Mouse (Mus musculus) liver, embryonic 14.5 days (tissue): ENCODE results near the gene Clk1. TPM values are rescaled to one million over a fixed set of nuclear protein-coding genes. Genes with fewer than 3 reads are reported as not detected.
A peak's percentile ranks its signal among the peaks of the same experiment; 100 is the strongest.

Source experiments
- ATAC-seq: fragments of 200-750 bp; cut with Nextera tagmentation; 2 replicates; pipeline ENCODE4 v1.8.0; 2017; ENCODE audit warnings: moderate number of reproducible peaks, mild to moderate bottlenecking, moderate library complexity; ENCODE audit not compliant: insufficient read depth
- DNase-seq, 3 experiments: peaks; one replicate each; pipeline ENCODE4 v3.0.0-alpha.2; 2012 to 2013; ENCODE audit warnings: low read depth in 3 of 3, low spot score in 3 of 3
- H3K27ac ChIP-seq: fragments of 300-500 bp; sonication (generic); 2 replicates; pipeline ENCODE4 v1.5.1; 2014; ENCODE audit warnings: moderate library complexity, mild to moderate bottlenecking, control low read depth, inconsistent platforms
- H3K27me3 ChIP-seq: fragments of 300-500 bp; sonication (generic); 2 replicates; pipeline ENCODE4 v1.6.1; 2014; ENCODE audit warnings: mild to moderate bottlenecking, low read length, moderate library complexity; ENCODE audit not compliant: control insufficient read depth, insufficient read depth
- H3K36me3 ChIP-seq: fragments of 300-500 bp; sonication (generic); replicated peaks from 2 replicates; pipeline ENCODE4 v1.6.1; 2014; ENCODE audit warnings: low read depth; ENCODE audit not compliant: control insufficient read depth, insufficient read depth
- H3K4me1 ChIP-seq, 2 experiments: fragments of 200-500 bp in 1 of 2; fragments of 300-500 bp in 1 of 2; sonication (generic) in 1 of 2; replicated peaks; 2 replicates each; pipeline ENCODE4 v1.6.1; 2012 to 2014; ENCODE audit warnings: antibody characterized with exemption in 1 of 2, inconsistent platforms in 1 of 2, low read length in 1 of 2; ENCODE audit not compliant: control insufficient read depth in 2 of 2, insufficient read depth in 2 of 2
- H3K4me2 ChIP-seq: fragments of 300-500 bp; sonication (generic); 2 replicates; pipeline ENCODE4 v1.6.1; 2014; ENCODE audit warnings: low read depth, mild to moderate bottlenecking, control low read depth, moderate library complexity
- H3K4me3 ChIP-seq, 2 experiments: fragments of 200-500 bp in 1 of 2; fragments of 300-500 bp in 1 of 2; sonication (generic) in 1 of 2; 2 replicates each; pipeline ENCODE4 v1.5.1; 2012 to 2014; ENCODE audit warnings: low read depth in 2 of 2, low read length in 2 of 2, mild to moderate bottlenecking in 2 of 2, control low read depth in 1 of 2, inconsistent platforms in 1 of 2, moderate library complexity in 1 of 2; ENCODE audit not compliant: insufficient read depth in 1 of 2
- H3K9ac ChIP-seq: fragments of 300-500 bp; sonication (generic); replicated peaks from 2 replicates; pipeline ENCODE4 v1.6.1; 2014; ENCODE audit warnings: mild to moderate bottlenecking, control low read depth, moderate library complexity
- H3K9me3 ChIP-seq: fragments of 300-500 bp; sonication (generic); 2 replicates; pipeline ENCODE4 v1.6.1; 2016; ENCODE audit warnings: low read length, mixed read lengths; ENCODE audit not compliant: control insufficient read depth
- CTCF ChIP-seq: IDR thresholded peaks from 2 replicates; pipeline ENCODE4 v1.5.1; 2016; ENCODE audit warnings: antibody characterized with exemption, low read depth, control low read depth
- EP300 ChIP-seq: IDR thresholded peaks from 2 replicates; pipeline ENCODE4 v1.6.1; 2016; ENCODE audit warnings: antibody characterized with exemption, low read depth
- WGBS: fragments of 180-500 bp; shearing (Covaris S2); extraction: QIAGEN DNeasy Blood & Tissue Kit; methylation state at CpG from one replicate; pipeline ENCODE4 v1.1.7; 2014; ENCODE audit not compliant: insufficient replicate concordance; 5-methylcytosine and 5-hydroxymethylcytosine counted together
- polyA plus RNA-seq, 2 experiments: library from polyadenylated mRNA; depleted of rRNA in 1 of 2; stranded (reverse) in 1 of 2; unstranded in 1 of 2; fragments of >200 nt; fragmentation: Nextera tagmentation in 1 of 2; extraction: Ambion mirVana in 1 of 2; gene quantifications; 2 replicates each; pipeline versions ENCODE4 v1.2.1 to v1.2.3; 2012 to 2014

The Clk1 gene
- polyA plus RNA-seq, 2 experiments = 69.3 to 97.9 TPM

DNA sequence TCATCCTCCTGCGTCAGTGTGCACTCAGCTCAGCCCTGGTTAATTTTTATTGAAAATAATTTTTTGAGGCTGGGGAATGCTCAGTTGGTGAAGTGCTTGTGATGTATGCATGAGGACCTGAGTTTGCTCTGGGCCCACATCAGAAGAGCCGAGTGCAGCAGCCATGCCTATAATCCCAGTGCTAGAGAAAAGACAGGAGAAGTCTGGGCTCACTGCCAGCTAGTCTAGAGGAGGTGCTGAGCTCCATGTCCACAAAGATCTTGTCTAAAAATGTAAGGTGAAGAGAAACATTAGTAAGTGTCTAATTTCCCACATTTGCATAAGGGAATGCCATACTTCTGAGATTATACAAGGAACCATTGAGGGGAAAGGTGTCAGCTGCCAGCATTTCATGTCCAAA is 35.0 kb upstream of the Clk1 start:
- H3K36me3 ChIP-seq = peaks cover 46% of the 10 kb centered on the region
- no peak overlapping the region for H3K27ac ChIP-seq
- H3K9me3 ChIP-seq = no peaks in the 10 kb centered on the region
- WGBS = 81% methylated on average over 2 of the region's 2 CpGs
- H3K4me1 ChIP-seq = no peaks in the 10 kb centered on the region
- no peak overlapping the region for H3K9ac ChIP-seq
- DNase-seq = no peak
- H3K4me3 ChIP-seq = no peak overlapping the region
- H3K27me3 ChIP-seq = no peaks in the 10 kb centered on the region
- TF ChIP-seq EP300 (no peak), CTCF (no peak)
- ATAC-seq = no peak
- H3K4me2 ChIP-seq = no peak overlapping the region

- H3K27me3 ChIP-seq = no peaks in the 10 kb centered on the region
- no peak overlapping the region for H3K9ac ChIP-seq
- no peak overlapping the region for H3K4me3 ChIP-seq
- H3K9me3 ChIP-seq = no peaks in the 10 kb centered on the region
- no peaks in the 10 kb centered on the region for H3K4me1 ChIP-seq
- WGBS = 80% methylated on average over 5 of the region's 5 CpGs
- no peak overlapping the region for H3K27ac ChIP-seq
- TF ChIP-seq CTCF = no peak
- no peak for TF ChIP-seq EP300
- DNase-seq = no peak
- no peak for ATAC-seq
- peaks cover 44% of the 10 kb centered on the region for H3K36me3 ChIP-seq
- H3K4me2 ChIP-seq = no peak overlapping the region
These were observed 34.3 kb upstream of the Clk1 start for GRCm38 (mm10) chr1:58458175-58458574.

GRCm38 (mm10) chr1:58454316-58454715 is 30.4 kb upstream of the Clk1 start:
- Histone ChIP-seq H3K27ac (no peak overlapping the region), H3K9ac (no peak overlapping the region), H3K4me1 (no peaks in the 10 kb centered on the region), H3K9me3 (no peaks in the 10 kb centered on the region), H3K4me2 (no peak overlapping the region), H3K4me3 (no peak overlapping the region), H3K27me3 (no peaks in the 10 kb centered on the region), H3K36me3 (peaks cover 24% of the 10 kb centered on the region)
- no peak for TF ChIP-seq EP300
- TF ChIP-seq CTCF = no peak
- DNase-seq = no peak
- no peak for ATAC-seq
- 80% methylated on average over 6 of the region's 6 CpGs for WGBS

GRCm38 (mm10) chr1:58448396-58448795 is 24.5 kb upstream of the Clk1 start:
- H3K36me3 ChIP-seq = peaks cover 12% of the 10 kb centered on the region
- H3K27ac ChIP-seq = no peak overlapping the region
- no peak overlapping the region for H3K9ac ChIP-seq
- WGBS = 64% methylated on average over 7 of the region's 7 CpGs
- DNase-seq = no peak
- H3K4me3 ChIP-seq = no peak overlapping the region
- TF ChIP-seq EP300 (no peak), CTCF (no peak)
- H3K27me3 ChIP-seq = no peaks in the 10 kb centered on the region
- ATAC-seq = no peak
- peaks cover 4 to 11% of the 10 kb centered on the region in 2 experiments for H3K4me1 ChIP-seq
- H3K4me2 ChIP-seq = no peak overlapping the region
- no peaks in the 10 kb centered on the region for H3K9me3 ChIP-seq

GRCm38 (mm10) chr1:58447766-58448165 is 23.9 kb upstream of the Clk1 start:
- no peak overlapping the region for H3K27ac ChIP-seq
- no peak for DNase-seq
- H3K4me1 ChIP-seq = peaks cover 4 to 11% of the 10 kb centered on the region in 2 experiments
- no peaks in the 10 kb centered on the region for H3K27me3 ChIP-seq
- ATAC-seq = no peak
- WGBS = 85% methylated on average over 7 of the region's 7 CpGs
- no peaks in the 10 kb centered on the region for H3K9me3 ChIP-seq
- TF ChIP-seq CTCF = no peak
- no peak for TF ChIP-seq EP300
- no peak overlapping the region for H3K4me2 ChIP-seq
- H3K4me3 ChIP-seq = no peak overlapping the region
- H3K9ac ChIP-seq = no peak overlapping the region
- H3K36me3 ChIP-seq = peaks cover 8% of the 10 kb centered on the region

GRCm38 (mm10) chr1:58445861-58446260 is 22.0 kb upstream of the Clk1 start:
- Histone ChIP-seq H3K36me3 (peaks cover 5% of the 10 kb centered on the region), H3K27ac (peak overlapping the region; percentile 56), H3K9me3 (no peaks in the 10 kb centered on the region), H3K9ac (peak overlapping the region; percentile 77), H3K27me3 (no peaks in the 10 kb centered on the region), H3K4me2 (peak overlapping the region; percentile 88), H3K4me1 (peaks cover 4 to 11% of the 10 kb centered on the region in 2 experiments), H3K4me3 (peak overlapping the region; percentile 65 to 77)
- WGBS = 4% methylated on average over 11 of the region's 11 CpGs
- DNase-seq = no peak
- TF ChIP-seq EP300 (no peak), CTCF (no peak)
- ATAC-seq = no peak
